Mouse (Mus musculus): ENCODE measurements around the gene Ciita.

Gene Ciita

GRCm38 (mm10) chr16:10544995-10545622, 65.2 kb downstream of the Ciita start, which contains the start of gene Clec16a:
Clec16a (plus strand) TSS chr16:10545339.
- peak; percentile 97 for DNase-seq (ENCODE audit: extremely low read depth, insufficient read length, low spot score)

- no peak for DNase-seq (ENCODE audit: extremely low read depth, insufficient read length, low spot score)
These were observed 67.0 kb downstream of the Ciita start for GRCm38 (mm10) chr16:10546865-10547264.

GRCm38 (mm10) chr16:10548938-10549337, 69.1 kb downstream of the Ciita start:
- no peak for DNase-seq (ENCODE audit: extremely low read depth, insufficient read length, low spot score)

GRCm38 (mm10) chr16:10549600-10549999, 69.7 kb downstream of the Ciita start:
- DNase-seq (ENCODE audit: extremely low read depth, insufficient read length, low spot score) = no peak

- DNase-seq (ENCODE audit: extremely low read depth, insufficient read length, low spot score) = no peak
These were observed 71.7 kb downstream of the Ciita start for GRCm38 (mm10) chr16:10551592-10551991.

GRCm38 (mm10) chr16:10553858-10554257, 74.0 kb downstream of the Ciita start:
- DNase-seq (ENCODE audit: extremely low read depth, insufficient read length, low spot score) = no peak

- DNase-seq (ENCODE audit: extremely low read depth, insufficient read length, low spot score) = no peak
These were observed 80.1 kb downstream of the Ciita start for GRCm38 (mm10) chr16:10559991-10560390.

- peak; percentile 53 for DNase-seq (ENCODE audit: extremely low read depth, insufficient read length, low spot score)
These were observed 85.5 kb downstream of the Ciita start for GRCm38 (mm10) chr16:10565278-10565885.

- no peak for DNase-seq (ENCODE audit: extremely low read depth, insufficient read length, low spot score)
These were observed 87.3 kb downstream of the Ciita start for GRCm38 (mm10) chr16:10567153-10567552.

- peak; percentile 73 for DNase-seq (ENCODE audit: extremely low read depth, insufficient read length, low spot score)
These were observed 90.0 kb downstream of the Ciita start for GRCm38 (mm10) chr16:10569809-10570395.

GRCm38 (mm10) chr16:10570708-10571107, 90.8 kb downstream of the Ciita start:
- DNase-seq (ENCODE audit: extremely low read depth, insufficient read length, low spot score) = no peak

GRCm38 (mm10) chr16:10571820-10572219, 92.0 kb downstream of the Ciita start:
- DNase-seq (ENCODE audit: extremely low read depth, insufficient read length, low spot score) = peak; percentile 30

GRCm38 (mm10) chr16:10574936-10575335, 95.1 kb downstream of the Ciita start:
- DNase-seq (ENCODE audit: extremely low read depth, insufficient read length, low spot score) = peak; percentile 68

- DNase-seq (ENCODE audit: extremely low read depth, insufficient read length, low spot score) = peak; percentile 67
These were observed 96.1 kb downstream of the Ciita start for GRCm38 (mm10) chr16:10575915-10576314.

GRCm38 (mm10) chr16:10577548-10577947, 97.7 kb downstream of the Ciita start:
- no peak for DNase-seq (ENCODE audit: extremely low read depth, insufficient read length, low spot score)

Data from 3134 (cell line).